Mouse (Mus musculus) skeletal muscle tissue, adult 2 months (tissue): ENCODE data around the gene Dcaf6.
A peak's percentile ranks its signal among the peaks of the same experiment; 100 is the strongest.

ENCODE experiments used
- DNase-seq: peaks from one replicate; pipeline ENCODE4 v3.0.0-alpha.2; 2012; ENCODE audit warnings: low read depth, low spot score

Dcaf6 gene

GRCm38 (mm10) chr1:165460360-165460800, at the start of gene Dcaf6, which contains the start of gene Mpc2:
Gene Dcaf6 (minus strand): TSS chr1:165460475.
Gene Mpc2 (plus strand): TSS chr1:165460637.
- peak; percentile 99 for DNase-seq

- no peak for DNase-seq
These were observed 46.0 kb upstream of the Dcaf6 start for GRCm38 (mm10) chr1:165506303-165506702.

GRCm38 (mm10) chr1:165503307-165504024, 43.2 kb upstream of the Dcaf6 start:
- DNase-seq: peak; percentile 65

GRCm38 (mm10) chr1:165498856-165499255, 38.6 kb upstream of the Dcaf6 start:
- DNase-seq: peak; percentile 13

- DNase-seq: no peak
These were observed 28.9 kb upstream of the Dcaf6 start for GRCm38 (mm10) chr1:165489197-165489596.

- DNase-seq: peak; percentile 7
These were observed 25.8 kb upstream of the Dcaf6 start for GRCm38 (mm10) chr1:165486108-165486507.

GRCm38 (mm10) chr1:165484688-165485233, 24.5 kb upstream of the Dcaf6 start, which contains the start of gene Adcy10:
Gene Adcy10 (plus strand): TSS chr1:165485183.
- DNase-seq: peak; percentile 6

- DNase-seq: no peak
These were observed 11.2 kb upstream of the Dcaf6 start for GRCm38 (mm10) chr1:165471490-165471889.

GRCm38 (mm10) chr1:165469717-165470116, 9.4 kb upstream of the Dcaf6 start:
- DNase-seq: no peak

GRCm38 (mm10) chr1:165468971-165469370, 8.7 kb upstream of the Dcaf6 start:
- no peak for DNase-seq

GRCm38 (mm10) chr1:165464574-165464973, 4.3 kb upstream of the Dcaf6 start:
- no peak for DNase-seq

- no peak for DNase-seq
These were observed 2.6 kb upstream of the Dcaf6 start for GRCm38 (mm10) chr1:165462861-165463260.

GRCm38 (mm10) chr1:165461681-165462080, 1.4 kb upstream of the Dcaf6 start:
- DNase-seq: peak; percentile 41

- DNase-seq: peak; percentile 100
These were observed 614 bp upstream of the Dcaf6 start for GRCm38 (mm10) chr1:165460801-165461377.

GRCm38 (mm10) chr1:165459503-165460181, 633 bp downstream of the Dcaf6 start:
- peak; percentile 88 for DNase-seq

- no peak for DNase-seq
These were observed 1.2 kb downstream of the Dcaf6 start for GRCm38 (mm10) chr1:165459041-165459502.

- DNase-seq: no peak
These were observed 18.6 kb downstream of the Dcaf6 start for GRCm38 (mm10) chr1:165441719-165442118.

- no peak for DNase-seq
These were observed 19.1 kb downstream of the Dcaf6 start for GRCm38 (mm10) chr1:165441201-165441600.

- DNase-seq: no peak
These were observed 19.5 kb downstream of the Dcaf6 start for GRCm38 (mm10) chr1:165440788-165441187.

GRCm38 (mm10) chr1:165438289-165439021, 21.8 kb downstream of the Dcaf6 start:
- DNase-seq: no peak

GRCm38 (mm10) chr1:165432883-165433282, 27.4 kb downstream of the Dcaf6 start:
- peak; percentile 32 for DNase-seq
